Mouse (Mus musculus): ENCODE results near the gene Tex21. TPM values are rescaled to one million over a fixed set of nuclear protein-coding genes. Genes with fewer than 3 reads are reported as not detected.
A peak's percentile ranks its signal among the peaks of the same experiment; 100 is the strongest.

Gene Tex21
- total and polyA plus RNA-seq, 3 experiments, result 4.4 to 6.7 TPM; not detected in 1

- Histone ChIP-seq H3K9ac (ENCODE audit: control insufficient read depth, low read depth, low read length, poor library complexity, severe bottlenecking) (peak overlapping the region; percentile 77), H3K9me3 (replicated peaks; ENCODE audit: insufficient read depth, low read length) (no peaks in the 10 kb centered on the region)
- DNase-seq (ENCODE audit: low read depth, low spot score), result peak; percentile 80
- TF ChIP-seq USF2 (IDR thresholded peaks at IDR 0.05; ENCODE audit: borderline replicate concordance in 1 of 2, insufficient read depth in 1 of 2, low read depth in 1 of 2, low read length in 2 of 2), result no peak
- no peak; the same call in 1 of the 2 replicates for TF ChIP-seq CHD2 (IDR thresholded peaks at IDR 0.05; ENCODE audit: low read length)
- no peak for TF ChIP-seq CTCF (IDR thresholded peaks at IDR 0.05 in 2 of 3, conservative IDR thresholded peaks at IDR 0.05 in 1 of 3; ENCODE audit: control insufficient read depth in 1 of 3, insufficient read depth in 1 of 3, low read depth in 2 of 3, low read length in 3 of 3, poor library complexity in 1 of 3, severe bottlenecking in 1 of 3)
- TF ChIP-seq EP300 (IDR thresholded peaks at IDR 0.05; ENCODE audit: low read depth in 1 of 2, low read length in 2 of 2), result peak; percentile 98 to 99
- TF ChIP-seq NRF1 (IDR thresholded peaks at IDR 0.05; ENCODE audit: insufficient read depth, low read depth, low read length, poor library complexity, severe bottlenecking), result no peak
- no peak; the same call in 1 of the 2 replicates for TF ChIP-seq KAT2A (conservative IDR thresholded peaks at IDR 0.05; ENCODE audit: low read depth, low read length)
- peak; percentile 35 to 36; a peak in 1 of 4 replicates for TF ChIP-seq POLR2A (IDR thresholded peaks at IDR 0.05; ENCODE audit: control insufficient read depth in 1 of 2, insufficient read depth in 1 of 2, low read depth in 1 of 2, low read length in 2 of 2, poor library complexity in 1 of 2)
- TF ChIP-seq MYB (IDR thresholded peaks at IDR 0.05; ENCODE audit: low read depth, low read length), result peak; percentile 91
- TF ChIP-seq NELFE (IDR thresholded peaks at IDR 0.05; ENCODE audit: low read depth, low read length), result peak; percentile 42; the same call in 1 of the 2 replicates
- TF ChIP-seq TAL1 (IDR thresholded peaks at IDR 0.05; ENCODE audit: low read length), result peak; percentile 64
- peak; percentile 64; the same call in 1 of the 2 replicates for TF ChIP-seq JUND (IDR thresholded peaks at IDR 0.05; ENCODE audit: low read depth, low read length)
- TF ChIP-seq POLR2AphosphoS5 (IDR thresholded peaks at IDR 0.05; ENCODE audit: borderline replicate concordance, low read depth, low read length), result no peak
- no peak for TF ChIP-seq MEF2A (IDR thresholded peaks at IDR 0.05; ENCODE audit: extremely low read depth, insufficient replicate concordance, low read depth, low read length, poor library complexity, severe bottlenecking)
- peak; percentile 10; the same call in 1 of the 2 replicates for TF ChIP-seq CHD1 (IDR thresholded peaks at IDR 0.05; ENCODE audit: low read depth, low read length)
- peak; percentile 99 for TF ChIP-seq TCF12 (IDR thresholded peaks at IDR 0.05; ENCODE audit: low read depth, low read length)
- no peak for TF ChIP-seq ELF1 (IDR thresholded peaks at IDR 0.05; ENCODE audit: low read depth, low read length)
- peak; percentile 61; the same call in 1 of the 2 replicates for TF ChIP-seq POLR2AphosphoS2 (IDR thresholded peaks at IDR 0.05; ENCODE audit: low read length)
- TF ChIP-seq SMC3 (IDR thresholded peaks at IDR 0.05; ENCODE audit: low read depth, low read length), result no peak
- peak; percentile 83 for TF ChIP-seq MXI1 (IDR thresholded peaks at IDR 0.05; ENCODE audit: low read depth, low read length)
- no peak for TF ChIP-seq HCFC1 (IDR thresholded peaks at IDR 0.05; ENCODE audit: low read depth, low read length)
- TF ChIP-seq ZMIZ1 (IDR thresholded peaks at IDR 0.05; ENCODE audit: low read depth, low read length), result peak; percentile 57
- no peak; the same call in 1 of the 2 replicates for TF ChIP-seq ZKSCAN1 (IDR thresholded peaks at IDR 0.05; ENCODE audit: low read depth, low read length)
- TF ChIP-seq MYC (IDR thresholded peaks at IDR 0.05; ENCODE audit: low read depth, low read length), result no peak
- TF ChIP-seq ZC3H11A (IDR thresholded peaks at IDR 0.05; ENCODE audit: low read depth, low read length), result no peak
- peak; percentile 58; the same call in 1 of the 2 replicates for TF ChIP-seq BHLHE40 (IDR thresholded peaks at IDR 0.05; ENCODE audit: borderline replicate concordance, low read depth, low read length)
- TF ChIP-seq RAD21 (IDR thresholded peaks at IDR 0.05; ENCODE audit: low read depth, low read length), result no peak
- TF ChIP-seq GATA1 (IDR thresholded peaks at IDR 0.05; ENCODE audit: low read depth, low read length), result peak; percentile 100
- TF ChIP-seq MAX (IDR thresholded peaks at IDR 0.05; ENCODE audit: low read length), result peak; percentile 39; the same call in 1 of the 2 replicates
- peak; percentile 58; the same call in 1 of the 2 replicates for TF ChIP-seq MAFK (IDR thresholded peaks at IDR 0.05; ENCODE audit: borderline replicate concordance, low read depth, low read length)
- no peak for TF ChIP-seq E2F4 (IDR thresholded peaks at IDR 0.05; ENCODE audit: borderline replicate concordance, low read depth, low read length)
- TF ChIP-seq ETS1 (IDR thresholded peaks at IDR 0.05; ENCODE audit: low read depth, low read length), result peak; percentile 99
- no peak for TF ChIP-seq ZNF384 (IDR thresholded peaks at IDR 0.05; ENCODE audit: low read depth, low read length)
- no peak; the same call in 1 of the 2 replicates for TF ChIP-seq TBP (IDR thresholded peaks at IDR 0.05; ENCODE audit: low read depth, low read length)
- no peak for TF ChIP-seq UBTF (IDR thresholded peaks at IDR 0.05; ENCODE audit: borderline replicate concordance, insufficient read depth, low read depth, low read length)
- TF ChIP-seq GABPA (IDR thresholded peaks at IDR 0.05; ENCODE audit: low read depth, low read length), result no peak
- no peak for TF ChIP-seq USF1 (IDR thresholded peaks at IDR 0.05; ENCODE audit: low read depth, low read length)
- peak; percentile 20; the same call in 1 of the 2 replicates for TF ChIP-seq MAZ (IDR thresholded peaks at IDR 0.05; ENCODE audit: low read depth, low read length)
These were observed 5.5 kb downstream of the Tex21 start for GRCm38 (mm10) chr12:76241084-76241483.

More at GRCm38 (mm10) chr12:76241084-76241483, 5.5 kb downstream of the Tex21 start:
- H3K27me3 ChIP-seq (ENCODE audit: control insufficient read depth in 1 of 2, insufficient read depth in 2 of 2, low read length in 2 of 2), result no peaks in the 10 kb centered on the region
- H3K36me3 ChIP-seq (ENCODE audit: control insufficient read depth in 1 of 2, insufficient read depth in 2 of 2, low read length in 2 of 2), result peaks cover 0 to 40% of the 10 kb centered on the region in 2 experiments; a peak in 2 of 4 replicates
- H3K4me3 ChIP-seq (ENCODE audit: control insufficient read depth in 1 of 2, insufficient read depth in 1 of 2, low read depth in 2 of 2, low read length in 2 of 2), result peak overlapping the region; percentile 50 to 77
- H3K4me1 ChIP-seq (ENCODE audit: control insufficient read depth in 1 of 2, insufficient read depth in 2 of 2, low read length in 2 of 2), result peaks cover 34 to 37% of the 10 kb centered on the region in 2 experiments
- peak overlapping the region; percentile 100 for H3K27ac ChIP-seq (ENCODE audit: control insufficient read depth, low read depth, low read length)
- H3K79me2 ChIP-seq (ENCODE audit: control insufficient read depth, insufficient read depth, low read length, poor library complexity), result peaks cover 4% of the 10 kb centered on the region; the same call in 1 of the 2 replicates

All from MEL (cell line).